Mouse (Mus musculus) skeletal muscle tissue, postnatal 0 days (tissue): ENCODE results near the gene Acsl3. TPM values are rescaled to one million over a fixed set of nuclear protein-coding genes. Genes with fewer than 3 reads are reported as not detected.

ENCODE experiments used
- polyA plus RNA-seq: library from polyadenylated mRNA; unstranded; fragments of >200 nt; fragmentation: Nextera tagmentation; extraction: Ambion mirVana; gene quantifications from 2 replicates; pipeline ENCODE4 v1.2.1, GENCODE M21; 2015

The Acsl3 gene
- polyA plus RNA-seq: 58.4 and 59.3 TPM in 2 replicates

DNA sequence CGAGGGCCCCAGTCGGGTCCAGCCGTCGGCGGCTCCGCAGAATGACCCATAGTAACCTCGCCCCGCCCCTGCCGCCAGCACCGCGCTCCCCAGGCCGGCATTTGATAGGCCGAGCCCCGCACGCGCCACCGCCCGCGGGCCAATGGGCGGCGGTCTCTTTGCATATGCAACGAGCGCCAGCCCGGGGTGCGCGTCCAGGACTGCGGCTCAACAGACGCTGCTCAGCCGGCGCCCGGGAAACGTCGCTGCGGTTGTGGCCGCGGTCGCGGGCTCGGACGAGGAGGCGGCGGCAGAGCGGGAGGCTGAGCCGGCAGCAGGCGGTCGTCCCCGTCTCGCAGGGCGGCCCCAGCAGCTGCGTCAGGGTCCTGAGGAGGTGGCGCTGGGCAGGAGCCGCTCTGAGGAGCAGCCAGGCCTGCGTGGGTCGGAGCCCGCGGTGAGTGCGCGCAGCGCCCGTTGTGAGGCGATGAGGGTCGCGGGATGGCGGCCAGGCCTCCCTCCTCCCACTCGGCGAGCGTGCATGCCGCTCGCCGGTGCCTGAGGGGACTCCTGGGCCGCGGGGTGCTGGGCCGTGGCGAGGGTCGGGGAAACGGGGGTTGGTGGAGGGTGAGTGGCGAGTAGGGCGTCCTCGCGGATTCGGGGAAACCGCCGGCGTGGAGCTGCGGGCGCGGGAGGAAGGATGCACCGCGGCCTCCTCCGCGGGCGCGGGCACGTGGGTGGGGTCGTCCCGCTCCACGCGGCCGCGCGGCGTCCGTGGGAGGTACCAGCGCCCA is at the start of gene Acsl3, which contains the start of gene Utp14b:
Gene Acsl3 (plus strand): TSS at position 155 of the 770 bp plus-strand sequence.
Gene Utp14b (plus strand): TSS at position 368 of the 770 bp plus-strand sequence.

Other genes starting within 250 kb of the Acsl3 start
- 68.1 and 70.0 TPM in 2 replicates for gene Farsb, start 168.9 kb upstream of the Acsl3 start, polyA plus RNA-seq
- gene Mogat1, start 146.8 kb upstream of the Acsl3 start, polyA plus RNA-seq: 0.87 and 1.0 TPM in 2 replicates
- gene BC035947, start 145.7 kb upstream of the Acsl3 start, polyA plus RNA-seq: 0.05 TPM in 1 of 2 replicates, not detected in the other
- gene Utp14b, start 213 bp downstream of the Acsl3 start, polyA plus RNA-seq: 1.8 and 2.1 TPM in 2 replicates
- gene Kcne4, start 158.9 kb downstream of the Acsl3 start, polyA plus RNA-seq: 6.7 and 9.9 TPM in 2 replicates